Comparison of ENCODE assay signal across 8 mouse cellular contexts in genomic region chr11:79338621-79339020, GRCm38 (mm10). TPM values are rescaled to one million over a fixed set of nuclear protein-coding genes. Genes with fewer than 3 reads are reported as not detected.
A peak's percentile ranks its signal among the peaks of the same experiment; 100 is the strongest.
DNase-seq lines count a peak whose midpoint lies in the region; ATAC-seq and TF ChIP-seq lines count a peak whose summit lies in the region.

No protein-coding gene starts in this region.

- no peak for ATAC-seq in heart, postnatal 0 days (ENCODE audit: insufficient read depth, low read depth)

- H3K9me3 ChIP-seq in heart, embryonic 10.5 days, result 0 out of 2 replicates have a peak, but pooled peaks cover 3% of the 10 kb centered on the region
- H3K9me3 ChIP-seq in heart, postnatal 0 days (replicated peaks; ENCODE audit: control insufficient read depth, low read length), result no peaks in the 10 kb centered on the region

- H3K4me3 ChIP-seq in heart, embryonic 10.5 days, result peak overlapping the region; percentile 100
- peak overlapping the region; percentile 99 for H3K4me3 ChIP-seq in heart, postnatal 0 days (ENCODE audit: low read depth, low read length)
- H3K4me3 ChIP-seq in macrophage (ENCODE audit: inconsistent target), result peak overlapping the region; percentile 52

- no peak for TF ChIP-seq CTCF in heart, postnatal 0 days (IDR thresholded peaks at IDR 0.05; ENCODE audit: low read depth)

- WGBS in heart, embryonic 10.5 days, result 38% methylated on average over 4 of the region's 4 CpGs
- WGBS in heart, postnatal 0 days, result 35% methylated on average over 4 of the region's 4 CpGs
- 63% methylated on average over 3 of the region's 4 CpGs for WGBS in macrophage (ENCODE audit: missing documents)

- H3K4me2 ChIP-seq in heart, postnatal 0 days (ENCODE audit: low read depth, low read length), result peak overlapping the region; percentile 89

- no peak for DNase-seq in heart, embryonic 10.5 days (ENCODE audit: low spot score)
- no peak for DNase-seq in heart, adult 9 months (ENCODE audit: low spot score in 2 of 2)
- peak; percentile 15 for DNase-seq in c-Kit-positive CD71-positive TER-119-negative erythroid progenitor cells, embryonic 14.5 days (ENCODE audit: low read depth)
- no peak for DNase-seq in heart, postnatal 0 days (ENCODE audit: low spot score)
- DNase-seq in spleen, postnatal 4 days (ENCODE audit: low spot score in 2 of 2), result no peak
- no peak for DNase-seq in gastrocnemius, postnatal 10 days
- DNase-seq in spleen, adult 12 weeks (ENCODE audit: low spot score), result no peak

- peaks cover 36% of the 10 kb centered on the region for H3K79me2 ChIP-seq in macrophage (ENCODE audit: inconsistent target)

- H3K36me3 ChIP-seq in heart, embryonic 10.5 days, result peaks cover 15% of the 10 kb centered on the region; the same call in 1 of the 2 replicates
- H3K36me3 ChIP-seq in heart, postnatal 0 days (replicated peaks; ENCODE audit: control insufficient read depth, insufficient read depth, low read length), result peaks cover 4% of the 10 kb centered on the region; the same call in 1 of the 2 replicates
- H3K36me3 ChIP-seq in macrophage (ENCODE audit: inconsistent target), result no peaks in the 10 kb centered on the region

- peak overlapping the region; percentile 98 for H3K9ac ChIP-seq in heart, postnatal 0 days (replicated peaks; ENCODE audit: low read depth, low read length)

- TF ChIP-seq EP300 in heart, postnatal 0 days (IDR thresholded peaks at IDR 0.05; ENCODE audit: low read depth), result no peak

- peak overlapping the region; percentile 100 for H3K27ac ChIP-seq in heart, embryonic 10.5 days
- peak overlapping the region; percentile 92 for H3K27ac ChIP-seq in heart, postnatal 0 days (ENCODE audit: low read depth)
- peak overlapping the region; percentile 62 for H3K27ac ChIP-seq in macrophage

- H3K4me1 ChIP-seq in heart, embryonic 10.5 days, result peaks cover 29% of the 10 kb centered on the region
- peaks cover 9% of the 10 kb centered on the region for H3K4me1 ChIP-seq in heart, postnatal 0 days (ENCODE audit: control insufficient read depth, insufficient read depth)

- H3K27me3 ChIP-seq in heart, embryonic 10.5 days (ENCODE audit: insufficient read depth, poor library complexity, severe bottlenecking), result no peaks in the 10 kb centered on the region
- H3K27me3 ChIP-seq in heart, postnatal 0 days (ENCODE audit: control insufficient read depth, insufficient read depth, low read length), result no peaks in the 10 kb centered on the region

RNA-seq across cellular contexts. Expression of gene Nf1, which starts 0.9 kb away (rescaled TPM):
- polyA plus RNA-seq in heart, embryonic 10.5 days (2016; fragmentation: Nextera tagmentation; extraction: Ambion mirVana), result 4.1 and 5.1 TPM in 2 replicates
- total RNA-seq in heart, postnatal 0 days (2014; rRNA removed; ENCODE audit: low replicate concordance), result 19.2 and 20.1 TPM in 2 replicates
- polyA plus RNA-seq in heart, postnatal 0 days (2015; fragmentation: Nextera tagmentation; extraction: Ambion mirVana), result 2.6 and 3.5 TPM in 2 replicates
- 100 to 1,000 TPM; 105 to 254 (median 159) TPM for total RNA-seq in macrophage (2018; cell fraction: chromatin; rRNA removed)
- 10 to 100 TPM; 16.7 to 37.3 (median 25.6) TPM for total RNA-seq in macrophage (2018; cell fraction: cytosol; rRNA removed)
- 100 to 1,000 TPM in 6 of 26 experiments, 10 to 100 TPM in 20; 48.3 to 148 (median 83.6) TPM for total RNA-seq in macrophage (2018; cell fraction: nucleus; rRNA removed)
- polyA plus RNA-seq in macrophage (2018), result 11.9 to 15.5 TPM (median 12.5 TPM) in 3 replicates
- total RNA-seq in gastrocnemius, postnatal 10 days (2021), result 10 to 100 TPM; 29.7 to 36.9 TPM

RNA-seq across cellular contexts. Expression of gene Gm9964, which starts 41.9 kb away (rescaled TPM):
- 0.21 TPM in 1 of 2 replicates, not detected in the other for polyA plus RNA-seq in heart, embryonic 10.5 days (2016; fragmentation: Nextera tagmentation; extraction: Ambion mirVana)
- not detected in 2 replicates for total RNA-seq in heart, postnatal 0 days (2014; rRNA removed; ENCODE audit: low replicate concordance)
- not detected in 2 replicates for polyA plus RNA-seq in heart, postnatal 0 days (2015; fragmentation: Nextera tagmentation; extraction: Ambion mirVana)
- not detected for total RNA-seq in macrophage (2018; cell fraction: chromatin; rRNA removed)
- not detected for total RNA-seq in macrophage (2018; cell fraction: cytosol; rRNA removed)
- not detected for total RNA-seq in macrophage (2018; cell fraction: nucleus; rRNA removed)
- polyA plus RNA-seq in macrophage (2018), result not detected in 3 replicates
- not detected for total RNA-seq in gastrocnemius, postnatal 10 days (2021)
